Mouse (Mus musculus): ENCODE results near the gene Ethe1. TPM values are rescaled to one million over a fixed set of nuclear protein-coding genes. Genes with fewer than 3 reads are reported as not detected.

Ethe1 gene
- polyA plus RNA-seq, 1 experiment from 2014 or later: 53.6 TPM

DNA sequence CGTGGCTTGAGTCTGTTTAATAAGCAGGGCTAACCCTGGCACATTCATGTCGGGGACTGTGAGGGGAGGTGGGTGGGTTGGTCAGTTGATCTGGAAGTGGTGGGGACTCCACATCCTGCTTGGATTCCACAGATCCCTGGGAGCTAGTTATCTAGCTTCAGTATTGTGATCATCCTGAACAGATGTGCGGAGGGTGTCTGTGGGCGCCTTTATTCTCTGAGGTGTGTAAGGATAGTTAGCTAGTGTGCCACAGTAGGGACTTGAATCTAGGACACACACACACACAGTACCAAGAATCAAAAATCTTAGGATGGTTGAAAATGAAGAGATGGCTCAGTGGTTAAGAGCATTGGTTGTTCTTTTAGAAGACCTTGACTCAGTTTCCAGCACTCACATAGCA is 18.8 kb upstream of the Ethe1 start:
- no peak for ATAC-seq (ENCODE audit: low FRiP score, low TSS enrichment)
- WGBS: 91% methylated on average over 4 of the region's 4 CpGs
- Histone ChIP-seq H3K4me2 (replicated peaks; ENCODE audit: low read depth, low read length) (no peak overlapping the region), H3K4me3 (ENCODE audit: low read length) (no peak overlapping the region), H3K4me1 (ENCODE audit: control insufficient read depth, insufficient read depth, low read length) (no peaks in the 10 kb centered on the region), H3K9me3 (ENCODE audit: control insufficient read depth, low read length) (no peaks in the 10 kb centered on the region), H3K27ac (ENCODE audit: low read depth, low read length) (no peak overlapping the region), H3K36me3 (ENCODE audit: control insufficient read depth, insufficient read depth, low read length) (peaks cover 74% of the 10 kb centered on the region), H3K27me3 (ENCODE audit: control insufficient read depth, insufficient read depth, low read length) (no peaks in the 10 kb centered on the region), H3K9ac (ENCODE audit: low read depth, low read length) (no peak overlapping the region)

DNA sequence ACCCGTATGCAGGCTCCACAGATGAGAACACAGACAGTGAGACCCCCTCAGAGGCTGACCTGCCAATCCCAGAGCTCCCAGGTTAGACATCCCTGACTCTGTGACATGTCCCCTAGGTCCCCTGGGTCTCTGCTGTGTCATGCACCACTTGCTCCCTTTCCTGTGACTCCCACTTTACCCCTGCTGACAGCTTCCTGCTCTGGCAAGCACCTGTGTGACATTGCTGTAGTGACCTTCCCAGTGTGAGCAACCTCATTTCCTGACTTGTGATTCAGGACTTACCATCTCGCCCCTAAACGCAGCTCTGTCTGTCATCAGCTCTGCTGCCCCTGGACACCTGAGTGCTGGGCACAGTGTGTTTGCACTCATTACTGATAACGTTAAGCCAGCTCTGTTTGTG is 16.3 kb upstream of the Ethe1 start:
- peaks cover 59% of the 10 kb centered on the region for H3K36me3 ChIP-seq (ENCODE audit: control insufficient read depth, insufficient read depth, low read length)
- no peak overlapping the region for H3K27ac ChIP-seq (ENCODE audit: low read depth, low read length)
- H3K9me3 ChIP-seq (ENCODE audit: control insufficient read depth, low read length): no peaks in the 10 kb centered on the region
- WGBS: 81% methylated on average over 4 of the region's 4 CpGs
- no peak for ATAC-seq (ENCODE audit: low FRiP score, low TSS enrichment)
- H3K4me2 ChIP-seq (replicated peaks; ENCODE audit: low read depth, low read length): no peak overlapping the region
- H3K4me1 ChIP-seq (ENCODE audit: control insufficient read depth, insufficient read depth, low read length): 0 out of 2 replicates have a peak, but pooled peaks cover 3% of the 10 kb centered on the region
- no peaks in the 10 kb centered on the region for H3K27me3 ChIP-seq (ENCODE audit: control insufficient read depth, insufficient read depth, low read length)
- no peak overlapping the region for H3K9ac ChIP-seq (ENCODE audit: low read depth, low read length)
- no peak overlapping the region for H3K4me3 ChIP-seq (ENCODE audit: low read length)

DNA sequence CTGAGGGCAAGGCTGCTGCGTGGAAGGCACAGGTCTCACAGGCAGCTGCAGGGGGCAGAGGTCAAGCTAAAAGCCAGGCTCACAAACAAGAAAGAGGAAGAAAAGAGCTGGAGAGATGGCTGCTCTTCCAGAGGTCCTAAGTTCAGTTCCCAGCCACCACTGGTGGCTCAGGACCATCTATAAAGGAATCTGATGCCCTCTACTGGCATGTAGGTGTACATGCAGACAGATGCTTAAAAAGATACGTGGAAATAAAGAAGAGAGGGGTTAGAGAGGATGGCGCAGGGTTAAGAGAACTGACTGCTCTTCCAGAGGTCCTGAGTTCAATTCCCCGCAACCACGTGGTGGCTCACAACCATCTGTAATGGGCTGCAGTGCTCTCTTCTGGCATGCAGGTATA is 14.9 kb upstream of the Ethe1 start:
- H3K4me2 ChIP-seq (replicated peaks; ENCODE audit: low read depth, low read length): no peak overlapping the region
- H3K4me1 ChIP-seq (ENCODE audit: control insufficient read depth, insufficient read depth, low read length): 0 out of 2 replicates have a peak, but pooled peaks cover 3% of the 10 kb centered on the region
- no peak for ATAC-seq (ENCODE audit: low FRiP score, low TSS enrichment)
- no peak overlapping the region for H3K4me3 ChIP-seq (ENCODE audit: low read length)
- no peaks in the 10 kb centered on the region for H3K9me3 ChIP-seq (ENCODE audit: control insufficient read depth, low read length)
- H3K27ac ChIP-seq (ENCODE audit: low read depth, low read length): no peak overlapping the region
- no peaks in the 10 kb centered on the region for H3K27me3 ChIP-seq (ENCODE audit: control insufficient read depth, insufficient read depth, low read length)
- 60% methylated on average over 5 of the region's 5 CpGs for WGBS
- H3K36me3 ChIP-seq (ENCODE audit: control insufficient read depth, insufficient read depth, low read length): peaks cover 45% of the 10 kb centered on the region
- no peak overlapping the region for H3K9ac ChIP-seq (ENCODE audit: low read depth, low read length)

DNA sequence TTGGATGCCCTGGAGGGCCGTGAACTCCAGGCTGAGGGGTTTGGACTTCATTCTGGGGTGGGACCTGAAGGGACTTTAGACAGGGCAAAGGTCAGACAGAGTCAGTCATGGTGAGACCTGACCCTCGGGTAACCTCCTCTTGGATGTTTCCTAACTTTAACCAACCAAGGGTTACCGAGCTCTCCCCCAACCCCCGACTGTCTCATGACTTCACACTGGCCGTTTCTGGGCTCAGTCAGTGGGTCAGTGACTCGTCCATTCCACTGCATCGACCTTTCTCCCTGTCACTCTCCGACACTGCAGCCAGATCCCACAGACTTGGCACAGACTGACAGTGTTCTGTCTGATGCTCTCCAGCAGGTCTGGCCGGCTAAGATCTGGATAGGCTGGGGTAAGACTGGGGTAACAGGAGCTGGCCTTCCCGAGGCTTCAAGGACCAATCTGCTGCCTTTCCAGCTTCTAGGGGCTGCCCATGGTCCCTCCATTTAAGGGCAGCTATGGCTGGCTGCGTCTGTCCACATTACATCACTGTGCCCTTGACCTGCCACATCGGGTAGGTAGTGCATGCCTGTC is 13.0 kb upstream of the Ethe1 start:
- 49% methylated on average over 12 of the region's 12 CpGs for WGBS
- peak; percentile 47; the same call in 1 of the 2 replicates for ATAC-seq (ENCODE audit: low FRiP score, low TSS enrichment)
- H3K9me3 ChIP-seq (ENCODE audit: control insufficient read depth, low read length): no peaks in the 10 kb centered on the region
- 0 out of 2 replicates have a peak, but pooled peaks cover 3% of the 10 kb centered on the region for H3K4me1 ChIP-seq (ENCODE audit: control insufficient read depth, insufficient read depth, low read length)
- H3K9ac ChIP-seq (ENCODE audit: low read depth, low read length): no peak overlapping the region
- H3K27me3 ChIP-seq (ENCODE audit: control insufficient read depth, insufficient read depth, low read length): no peaks in the 10 kb centered on the region
- no peak overlapping the region for H3K4me3 ChIP-seq (ENCODE audit: low read length)
- H3K36me3 ChIP-seq (ENCODE audit: control insufficient read depth, insufficient read depth, low read length): peaks cover 26% of the 10 kb centered on the region
- no peak overlapping the region for H3K27ac ChIP-seq (ENCODE audit: low read depth, low read length)
- H3K4me2 ChIP-seq (replicated peaks; ENCODE audit: low read depth, low read length): no peak overlapping the region

DNA sequence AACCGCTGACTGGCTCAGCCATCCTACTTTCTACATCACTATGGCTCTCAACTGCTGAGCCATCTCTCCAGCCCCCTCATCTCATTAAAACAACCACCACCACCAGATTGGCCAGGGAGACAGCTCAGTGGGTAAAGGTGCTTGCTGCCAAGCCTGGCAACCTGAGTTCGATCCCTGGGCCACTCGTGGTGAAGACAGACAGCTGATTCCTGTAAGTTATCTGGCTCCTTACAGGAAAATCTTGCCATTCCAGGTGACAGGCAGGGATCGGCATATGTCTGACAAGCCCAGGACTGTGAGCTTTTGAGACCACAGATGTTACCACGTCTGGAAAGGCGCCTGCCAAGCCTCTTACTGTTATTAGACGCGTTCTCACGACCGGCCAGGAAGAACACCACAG is 9.5 kb upstream of the Ethe1 start:
- Histone ChIP-seq H3K9me3 (ENCODE audit: control insufficient read depth, low read length) (no peaks in the 10 kb centered on the region), H3K36me3 (ENCODE audit: control insufficient read depth, insufficient read depth, low read length) (peaks cover 5% of the 10 kb centered on the region; the same call in 1 of the 2 replicates), H3K4me3 (ENCODE audit: low read length) (no peak overlapping the region), H3K9ac (ENCODE audit: low read depth, low read length) (no peak overlapping the region), H3K4me2 (replicated peaks; ENCODE audit: low read depth, low read length) (no peak overlapping the region), H3K4me1 (ENCODE audit: control insufficient read depth, insufficient read depth, low read length) (0 out of 2 replicates have a peak, but pooled peaks cover 3% of the 10 kb centered on the region), H3K27ac (ENCODE audit: low read depth, low read length) (no peak overlapping the region), H3K27me3 (ENCODE audit: control insufficient read depth, insufficient read depth, low read length) (no peaks in the 10 kb centered on the region)
- WGBS: 88% methylated on average over 10 of the region's 10 CpGs
- ATAC-seq (ENCODE audit: low FRiP score, low TSS enrichment): no peak

DNA sequence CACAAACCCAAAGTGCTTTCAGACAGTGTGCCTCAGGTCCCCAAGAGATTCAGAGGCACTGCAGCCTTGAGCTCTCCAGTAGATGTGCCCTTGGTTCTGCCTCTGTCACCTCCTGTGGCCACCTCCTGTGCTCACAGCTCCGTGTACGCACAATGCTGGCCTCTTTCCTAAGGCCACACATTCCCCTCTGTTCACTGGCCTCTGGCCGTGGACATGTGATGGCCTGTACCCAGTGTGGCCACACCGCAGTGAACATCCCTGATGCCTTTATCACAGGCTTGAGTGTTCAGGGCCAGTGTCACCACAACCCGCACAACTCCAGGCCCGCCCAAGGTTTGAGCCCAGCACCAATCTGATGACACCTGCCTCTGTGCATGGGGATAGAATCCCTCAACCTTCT is 2.5 kb upstream of the Ethe1 start:
- Histone ChIP-seq H3K27me3 (ENCODE audit: control insufficient read depth, insufficient read depth, low read length) (peaks cover 14% of the 10 kb centered on the region), H3K4me1 (ENCODE audit: control insufficient read depth, insufficient read depth, low read length) (peaks cover 4% of the 10 kb centered on the region; the same call in 1 of the 2 replicates), H3K9me3 (ENCODE audit: control insufficient read depth, low read length) (peaks cover 10% of the 10 kb centered on the region), H3K27ac (ENCODE audit: low read depth, low read length) (no peak overlapping the region), H3K9ac (ENCODE audit: low read depth, low read length) (no peak overlapping the region), H3K36me3 (ENCODE audit: control insufficient read depth, insufficient read depth, low read length) (no peaks in the 10 kb centered on the region), H3K4me3 (ENCODE audit: low read length) (no peak overlapping the region), H3K4me2 (replicated peaks; ENCODE audit: low read depth, low read length) (no peak overlapping the region)
- 91% methylated on average over 6 of the region's 6 CpGs for WGBS
- no peak for ATAC-seq (ENCODE audit: low FRiP score, low TSS enrichment)

DNA sequence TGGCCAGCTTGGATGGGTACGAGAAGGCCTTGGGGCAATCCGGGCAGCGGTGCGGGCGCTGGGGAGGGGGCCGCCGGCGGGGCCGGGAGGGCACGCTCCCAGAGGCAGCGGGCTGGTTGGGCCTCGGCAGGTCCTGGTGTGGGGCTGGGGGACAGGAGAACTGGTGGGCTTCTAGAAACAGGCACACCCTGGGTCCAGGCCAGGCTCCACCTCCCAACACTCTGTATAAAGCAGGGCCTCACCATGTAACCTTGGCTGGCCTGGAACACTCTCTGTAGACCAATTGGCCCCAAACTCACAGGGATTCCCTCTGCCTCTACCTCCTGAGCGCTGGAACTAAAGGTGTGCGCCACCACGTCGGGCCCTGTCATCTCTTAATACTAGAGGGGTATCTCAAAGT is 1.3 kb upstream of the Ethe1 start:
- H3K4me2 ChIP-seq (replicated peaks; ENCODE audit: low read depth, low read length): no peak overlapping the region

DNA sequence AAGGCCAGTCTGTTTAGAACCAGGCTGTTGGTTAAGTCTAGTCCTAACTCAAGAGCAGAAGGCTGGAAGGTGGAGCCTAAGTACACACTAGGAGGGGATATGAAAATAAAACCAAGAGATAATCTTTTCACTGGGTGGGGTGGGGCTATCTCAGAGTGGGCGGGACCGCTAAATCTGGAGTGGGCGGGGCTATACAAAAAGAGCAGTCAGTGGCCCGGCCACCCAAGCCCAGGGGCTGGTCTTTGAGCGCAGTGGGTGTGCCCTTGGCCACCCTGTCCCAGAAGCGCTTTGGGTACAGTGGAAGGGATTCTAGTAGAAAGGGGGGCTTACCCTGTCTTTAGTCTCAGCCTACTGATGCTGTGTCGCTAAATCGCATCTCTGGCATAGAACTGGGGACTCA is 515 bp upstream of the Ethe1 start:
- H3K27ac ChIP-seq (ENCODE audit: low read depth, low read length): no peak overlapping the region
- peak; percentile 58; the same call in 1 of the 2 replicates for ATAC-seq (ENCODE audit: low FRiP score, low TSS enrichment)
- peak overlapping the region; percentile 51 for H3K4me3 ChIP-seq (ENCODE audit: low read length)
- WGBS: 6% methylated on average over 8 of the region's 8 CpGs
- peak overlapping the region; percentile 64 for H3K4me2 ChIP-seq (replicated peaks; ENCODE audit: low read depth, low read length)
- H3K36me3 ChIP-seq (ENCODE audit: control insufficient read depth, insufficient read depth, low read length): no peaks in the 10 kb centered on the region
- H3K27me3 ChIP-seq (ENCODE audit: control insufficient read depth, insufficient read depth, low read length): peaks cover 14% of the 10 kb centered on the region
- H3K9ac ChIP-seq (ENCODE audit: low read depth, low read length): peak overlapping the region; percentile 64; the same call in 1 of the 2 replicates
- peaks cover 10% of the 10 kb centered on the region; the same call in 1 of the 2 replicates for H3K4me1 ChIP-seq (ENCODE audit: control insufficient read depth, insufficient read depth, low read length)
- H3K9me3 ChIP-seq (ENCODE audit: control insufficient read depth, low read length): peaks cover 10% of the 10 kb centered on the region

More for the DNA sequence above, 1.3 kb upstream of the Ethe1 start:
- WGBS: 50% methylated on average over 16 of the region's 16 CpGs
- Histone ChIP-seq H3K4me1 (ENCODE audit: control insufficient read depth, insufficient read depth, low read length) (peaks cover 4% of the 10 kb centered on the region; the same call in 1 of the 2 replicates), H3K27ac (ENCODE audit: low read depth, low read length) (no peak overlapping the region), H3K9ac (ENCODE audit: low read depth, low read length) (no peak overlapping the region), H3K9me3 (ENCODE audit: control insufficient read depth, low read length) (peaks cover 10% of the 10 kb centered on the region), H3K27me3 (ENCODE audit: control insufficient read depth, insufficient read depth, low read length) (peaks cover 14% of the 10 kb centered on the region), H3K4me3 (ENCODE audit: low read length) (no peak overlapping the region), H3K36me3 (ENCODE audit: control insufficient read depth, insufficient read depth, low read length) (no peaks in the 10 kb centered on the region)
- ATAC-seq (ENCODE audit: low FRiP score, low TSS enrichment): peak; percentile 37; the same call in 1 of the 2 replicates

DNA sequence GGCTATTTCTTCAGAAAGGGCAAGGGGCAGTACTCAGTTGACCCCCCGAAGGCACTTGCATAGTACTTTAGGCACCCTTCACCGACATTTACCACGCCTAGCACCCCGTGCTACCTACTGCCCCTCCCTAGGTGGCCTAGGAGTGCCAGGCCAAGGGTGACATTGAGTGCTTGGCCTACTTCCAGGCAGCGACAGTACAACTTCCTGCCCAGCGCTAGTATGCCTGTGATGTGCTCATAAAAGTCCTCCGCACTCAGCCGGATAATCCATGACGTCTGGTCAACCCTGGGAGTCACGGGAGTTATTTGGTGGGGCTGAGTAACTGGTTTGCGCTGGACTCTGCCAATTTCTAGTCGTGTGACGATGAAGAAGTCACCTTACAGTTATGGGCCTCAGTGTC is 993 bp downstream of the Ethe1 start:
- Histone ChIP-seq H3K27me3 (ENCODE audit: control insufficient read depth, insufficient read depth, low read length) (peaks cover 14% of the 10 kb centered on the region), H3K4me1 (ENCODE audit: control insufficient read depth, insufficient read depth, low read length) (peaks cover 19% of the 10 kb centered on the region), H3K9ac (ENCODE audit: low read depth, low read length) (no peak overlapping the region), H3K27ac (ENCODE audit: low read depth, low read length) (no peak overlapping the region), H3K36me3 (ENCODE audit: control insufficient read depth, insufficient read depth, low read length) (no peaks in the 10 kb centered on the region), H3K9me3 (ENCODE audit: control insufficient read depth, low read length) (peaks cover 10% of the 10 kb centered on the region), H3K4me2 (replicated peaks; ENCODE audit: low read depth, low read length) (no peak overlapping the region), H3K4me3 (ENCODE audit: low read length) (no peak overlapping the region)
- ATAC-seq (ENCODE audit: low FRiP score, low TSS enrichment): no peak
- WGBS: 71% methylated on average over 13 of the region's 13 CpGs
